Mouse (Mus musculus): ENCODE measurements around the gene Vps16.

- TF ChIP-seq POLR2A (IDR thresholded peaks at IDR 0.05; ENCODE audit: insufficient read length, low read depth) (no peak), TCF12 (IDR thresholded peaks at IDR 0.05; ENCODE audit: insufficient read depth, poor library complexity, severe bottlenecking) (no peak), MYOG (IDR thresholded peaks at IDR 0.05; ENCODE audit: control insufficient read depth in 1 of 3, insufficient read depth in 1 of 3, insufficient read length in 2 of 3, low read depth in 2 of 3) (peak in 1 of 3 experiments; percentile 23), CEBPB (IDR thresholded peaks at IDR 0.05; ENCODE audit: insufficient read depth, poor library complexity, severe bottlenecking) (no peak), SRF (IDR thresholded peaks at IDR 0.05; ENCODE audit: control insufficient read depth, insufficient read length, low read depth) (no peak), POLR2AphosphoS2 (IDR thresholded peaks at IDR 0.05; ENCODE audit: insufficient read length, low read depth) (peak; percentile 8), MYOD1 (IDR thresholded peaks at IDR 0.05; ENCODE audit: control insufficient read depth in 1 of 3, insufficient read length in 2 of 3, low read depth in 2 of 3) (no peak), TCF3 (IDR thresholded peaks at IDR 0.05; ENCODE audit: insufficient read length, low read depth) (no peak), MAX (IDR thresholded peaks at IDR 0.05; ENCODE audit: low read depth) (no peak)
These were observed 578 bp upstream of the Vps16 start for GRCm38 (mm10) chr2:130423397-130424125.

All from myocyte (in vitro differentiated cells).